Mouse (Mus musculus) MEL (cell line): ENCODE data around the gene Nup160. TPM values are rescaled to one million over a fixed set of nuclear protein-coding genes. Genes with fewer than 3 reads are reported as not detected.

ENCODE experiments used
- DNase-seq: peaks from one replicate; pipeline ENCODE4 v3.0.0; 2011; ENCODE audit warnings: low read depth, low spot score
- H3K27ac ChIP-seq: 2 replicates; pipeline ENCODE4 v1.5.1; 2012; ENCODE audit warnings: low read depth, mild to moderate bottlenecking, control low read depth, low read length, moderate library complexity; ENCODE audit not compliant: control insufficient read depth
- H3K27me3 ChIP-seq, 2 experiments: fragments of 150-350 bp in 1 of 2; sonication (generic) in 1 of 2; 2 replicates each; pipeline ENCODE4 v1.6.1; 2012; ENCODE audit warnings: low read length in 2 of 2, mild to moderate bottlenecking in 2 of 2, improper control_type of control experiment in 1 of 2, moderate library complexity in 1 of 2; ENCODE audit not compliant: insufficient read depth in 2 of 2, control insufficient read depth in 1 of 2
- H3K36me3 ChIP-seq, 2 experiments: 2 replicates each; pipeline ENCODE4 v1.6.1; 2012 to 2014; ENCODE audit warnings: low read length in 2 of 2, improper control_type of control experiment in 1 of 2, inconsistent platforms in 1 of 2, mild to moderate bottlenecking in 1 of 2; ENCODE audit not compliant: insufficient read depth in 2 of 2, control insufficient read depth in 1 of 2
- H3K4me1 ChIP-seq, 2 experiments: fragments of 150-350 bp in 1 of 2; sonication (generic) in 1 of 2; 2 replicates each; pipeline ENCODE4 v1.6.1; 2012; ENCODE audit warnings: low read length in 2 of 2, improper control_type of control experiment in 1 of 2, mild to moderate bottlenecking in 1 of 2; ENCODE audit not compliant: insufficient read depth in 2 of 2, control insufficient read depth in 1 of 2
- H3K4me3 ChIP-seq, 2 experiments: fragments of 150-350 bp in 1 of 2; sonication (generic) in 1 of 2; 2 replicates each; pipeline ENCODE4 v1.5.1; 2012; ENCODE audit warnings: low read depth in 2 of 2, low read length in 2 of 2, mild to moderate bottlenecking in 2 of 2, moderate library complexity in 2 of 2, control low read depth in 1 of 2, improper control_type of control experiment in 1 of 2; ENCODE audit not compliant: control insufficient read depth in 1 of 2, insufficient read depth in 1 of 2
- H3K79me2 ChIP-seq: 2 replicates; pipeline ENCODE4 v1.6.1; 2012; ENCODE audit warnings: mild to moderate bottlenecking, low read length, moderate library complexity; ENCODE audit not compliant: control insufficient read depth, poor library complexity, insufficient read depth
- H3K9ac ChIP-seq: 2 replicates; pipeline ENCODE4 v1.6.1; 2012; ENCODE audit warnings: low read depth, mild to moderate bottlenecking, control low read depth, low read length, moderate library complexity; ENCODE audit not compliant: control insufficient read depth, poor library complexity, severe bottlenecking
- H3K9me3 ChIP-seq: fragments of 150-350 bp; sonication (generic); replicated peaks from 2 replicates; pipeline ENCODE4 v1.6.1; 2012; ENCODE audit warnings: mild to moderate bottlenecking, low read length, improper control_type of control experiment, moderate library complexity; ENCODE audit not compliant: insufficient read depth
- BHLHE40 ChIP-seq: IDR thresholded peaks from 2 replicates; pipeline ENCODE4 v1.6.1; 2012; ENCODE audit warnings: low read depth, mild to moderate bottlenecking, inconsistent platforms, low read length, improper control_type of control experiment, borderline replicate concordance
- CHD1 ChIP-seq: IDR thresholded peaks from 2 replicates; pipeline ENCODE4 v1.6.1; 2012; ENCODE audit warnings: low read depth, mild to moderate bottlenecking, inconsistent platforms, low read length, improper control_type of control experiment
- CHD2 ChIP-seq: IDR thresholded peaks from 2 replicates; pipeline ENCODE4 v1.6.1; 2011; ENCODE audit warnings: low read length, improper control_type of control experiment
- CTCF ChIP-seq, 3 experiments: IDR thresholded peaks in 2 of 3; conservative IDR thresholded peaks in 1 of 3; 2 replicates each; pipeline ENCODE4 v1.5.1; 2011 to 2012; ENCODE audit warnings: low read length in 3 of 3, low read depth in 2 of 3, mild to moderate bottlenecking in 2 of 3, improper control_type of control experiment in 1 of 3, inconsistent platforms in 1 of 3, mixed read lengths in 1 of 3, moderate library complexity in 1 of 3; ENCODE audit not compliant: control insufficient read depth in 1 of 3, insufficient read depth in 1 of 3, poor library complexity in 1 of 3, severe bottlenecking in 1 of 3
- E2F4 ChIP-seq: IDR thresholded peaks from 2 replicates; pipeline ENCODE4 v1.6.1; 2011; ENCODE audit warnings: low read depth, low read length, improper control_type of control experiment, borderline replicate concordance
- EP300 ChIP-seq, 2 experiments: IDR thresholded peaks; 2 replicates each; pipeline ENCODE4 v1.6.1; 2011; ENCODE audit warnings: improper control_type of control experiment in 2 of 2, low read length in 2 of 2, low read depth in 1 of 2, mild to moderate bottlenecking in 1 of 2
- ETS1 ChIP-seq: IDR thresholded peaks from 2 replicates; pipeline ENCODE4 v1.6.1; 2012; ENCODE audit warnings: low read depth, mild to moderate bottlenecking, inconsistent platforms, low read length, improper control_type of control experiment, moderate library complexity
- GATA1 ChIP-seq: IDR thresholded peaks from 2 replicates; pipeline ENCODE4 v1.6.1; 2011; ENCODE audit warnings: low read depth, low read length, improper control_type of control experiment
- JUND ChIP-seq: IDR thresholded peaks from 2 replicates; pipeline ENCODE4 v1.6.1; 2011; ENCODE audit warnings: low read depth, mild to moderate bottlenecking, improper control_type of control experiment, low read length
- KAT2A ChIP-seq: conservative IDR thresholded peaks from 2 replicates; pipeline ENCODE4 v1.6.1; 2012; ENCODE audit warnings: low read depth, low read length, improper control_type of control experiment, inconsistent platforms
- MAFK ChIP-seq: IDR thresholded peaks from 2 replicates; pipeline ENCODE4 v1.6.1; 2011; ENCODE audit warnings: low read depth, mild to moderate bottlenecking, low read length, improper control_type of control experiment, borderline replicate concordance
- MAZ ChIP-seq: IDR thresholded peaks from 2 replicates; pipeline ENCODE4 v1.6.1; 2012; ENCODE audit warnings: low read depth, mild to moderate bottlenecking, inconsistent platforms, low read length, improper control_type of control experiment
- MEF2A ChIP-seq: IDR thresholded peaks from 2 replicates; pipeline ENCODE4 v1.6.1; 2014; ENCODE audit warnings: low read depth, mild to moderate bottlenecking, inconsistent platforms, low read length, improper control_type of control experiment; ENCODE audit not compliant: poor library complexity, insufficient replicate concordance, severe bottlenecking; ENCODE audit errors: extremely low read depth
- MYB ChIP-seq: IDR thresholded peaks from 2 replicates; pipeline ENCODE4 v1.6.1; 2011; ENCODE audit warnings: mild to moderate bottlenecking, low read depth, low read length, improper control_type of control experiment
- MYC ChIP-seq: IDR thresholded peaks from 2 replicates; pipeline ENCODE4 v1.6.1; 2011; ENCODE audit warnings: low read depth, mild to moderate bottlenecking, low read length, improper control_type of control experiment, moderate library complexity
- RAD21 ChIP-seq: IDR thresholded peaks from 2 replicates; pipeline ENCODE4 v1.6.1; 2011; ENCODE audit warnings: mild to moderate bottlenecking, low read depth, low read length, improper control_type of control experiment
- RCOR1 ChIP-seq: IDR thresholded peaks from 2 replicates; pipeline ENCODE4 v1.6.1; 2012; ENCODE audit warnings: low read depth, mild to moderate bottlenecking, inconsistent platforms, low read length, improper control_type of control experiment
- SIN3A ChIP-seq: IDR thresholded peaks from 2 replicates; pipeline ENCODE4 v1.6.1; 2012; ENCODE audit warnings: low read length, improper control_type of control experiment, inconsistent platforms
- SMC3 ChIP-seq: IDR thresholded peaks from 2 replicates; pipeline ENCODE4 v1.6.1; 2011; ENCODE audit warnings: low read depth, low read length, improper control_type of control experiment
- TAL1 ChIP-seq: IDR thresholded peaks from 2 replicates; pipeline ENCODE4 v1.6.1; 2012; ENCODE audit warnings: mild to moderate bottlenecking, inconsistent platforms, low read length, moderate library complexity, mixed read lengths
- TBP ChIP-seq: IDR thresholded peaks from 2 replicates; pipeline ENCODE4 v1.8.0; 2011; ENCODE audit warnings: low read depth, low read length, improper control_type of control experiment
- TCF12 ChIP-seq: IDR thresholded peaks from 2 replicates; pipeline ENCODE4 v1.6.1; 2014; ENCODE audit warnings: low read depth, mild to moderate bottlenecking, inconsistent platforms, low read length, improper control_type of control experiment, moderate library complexity
- UBTF ChIP-seq: IDR thresholded peaks from 2 replicates; pipeline ENCODE4 v1.6.1; 2012; ENCODE audit warnings: low read depth, mild to moderate bottlenecking, inconsistent platforms, low read length, improper control_type of control experiment, moderate library complexity, borderline replicate concordance; ENCODE audit not compliant: insufficient read depth
- USF1 ChIP-seq: IDR thresholded peaks from 2 replicates; pipeline ENCODE4 v1.6.1; 2014; ENCODE audit warnings: low read depth, mild to moderate bottlenecking, inconsistent platforms, low read length, improper control_type of control experiment, moderate library complexity
- ZC3H11A ChIP-seq: IDR thresholded peaks from 2 replicates; pipeline ENCODE4 v1.6.1; 2012; ENCODE audit warnings: low read depth, mild to moderate bottlenecking, inconsistent platforms, low read length, improper control_type of control experiment
- ZKSCAN1 ChIP-seq: IDR thresholded peaks from 2 replicates; pipeline ENCODE4 v1.6.1; 2012; ENCODE audit warnings: low read depth, mild to moderate bottlenecking, inconsistent platforms, low read length, improper control_type of control experiment, moderate library complexity
- ZNF384 ChIP-seq: IDR thresholded peaks from 2 replicates; pipeline ENCODE4 v1.6.1; 2012; ENCODE audit warnings: low read depth, mild to moderate bottlenecking, inconsistent platforms, low read length, improper control_type of control experiment
- polyA plus RNA-seq, 2 experiments: library from polyadenylated mRNA; stranded (reverse) in 1 of 2; unstranded in 1 of 2; fragments of >175 nt in 1 of 2; fragments of >200 nt in 1 of 2; gene quantifications; 2 replicates each; pipeline versions ENCODE4 v1.2.1 to v1.2.4; 2012; ENCODE audit warnings: low replicate concordance in 2 of 2, low read depth in 1 of 2; ENCODE audit not compliant: insufficient read length in 2 of 2, insufficient read depth in 1 of 2, missing spikeins in 1 of 2
- total RNA-seq: library from RNA; depleted of rRNA; stranded (reverse); fragments of 300-350 nt; gene quantifications from 2 replicates; pipeline ENCODE4 v1.2.3, GENCODE M21; 2012

Gene Nup160
- total and polyA plus RNA-seq, 3 experiments, result 43.8 to 91.4 (median 63.8) TPM

- peaks cover 15 to 17% of the 10 kb centered on the region in 2 experiments for H3K4me1 ChIP-seq
- no peaks in the 10 kb centered on the region for H3K9me3 ChIP-seq
- H3K4me3 ChIP-seq, result peak overlapping the region; percentile 13 to 29
- DNase-seq, result peak; percentile 67
- H3K36me3 ChIP-seq, result peaks cover 0 to 28% of the 10 kb centered on the region in 2 experiments; a peak in 3 of 4 replicates
- H3K27me3 ChIP-seq, result no peaks in the 10 kb centered on the region
- TF ChIP-seq MYC (peak; percentile 54; the same call in 1 of the 2 replicates), RCOR1 (0 out of 2 replicates have a peak, but pooled peaks have one; percentile 57), CHD1 (peak; percentile 43; the same call in 1 of the 2 replicates), MAZ (no peak), EP300 (IDR thresholded peaks at IDR 0.05; ENCODE audit: low read depth in 1 of 2, low read length in 2 of 2) (peak; percentile 85 to 87), TBP (0 out of 2 replicates have a peak, but pooled peaks have one; percentile 36), ETS1 (peak; percentile 60; the same call in 1 of the 2 replicates), ZKSCAN1 (0 out of 2 replicates have a peak, but pooled peaks have one; percentile 30), TCF12 (peak; percentile 70), MYB (no peak), SIN3A (peak; percentile 52), TAL1 (no peak), GATA1 (peak; percentile 83), MAFK (no peak), CHD2 (0 out of 2 replicates have a peak, but pooled peaks have one; percentile 18)
- TF ChIP-seq, all 39 proteins: peak for 11
- H3K27ac ChIP-seq, result peak overlapping the region; percentile 94
- H3K79me2 ChIP-seq, result peaks cover 10% of the 10 kb centered on the region
- peak overlapping the region; percentile 55 for H3K9ac ChIP-seq
Observed at GRCm38 (mm10) chr2:90675488-90675887, 1.5 kb upstream of the Nup160 start.

- Histone ChIP-seq H3K4me3 (peak overlapping the region; percentile 68 to 85), H3K27me3 (no peaks in the 10 kb centered on the region), H3K9me3 (no peaks in the 10 kb centered on the region), H3K9ac (peak overlapping the region; percentile 83), H3K36me3 (peaks cover 5 to 36% of the 10 kb centered on the region in 2 experiments), H3K4me1 (peaks cover 18 to 24% of the 10 kb centered on the region in 2 experiments), H3K27ac (peak overlapping the region; percentile 89), H3K79me2 (peaks cover 17% of the 10 kb centered on the region)
- DNase-seq, result peak; percentile 63
- TF ChIP-seq SMC3 (peak; percentile 63), ZC3H11A (peak; percentile 48; the same call in 1 of the 2 replicates), RAD21 (peak; percentile 36), E2F4 (no peak), BHLHE40 (no peak), RCOR1 (no peak), MEF2A (no peak), MAFK (no peak), CTCF (IDR thresholded peaks at IDR 0.05 in 2 of 3, conservative IDR thresholded peaks at IDR 0.05 in 1 of 3; ENCODE audit: control insufficient read depth in 1 of 3, insufficient read depth in 1 of 3, low read depth in 2 of 3, low read length in 3 of 3, poor library complexity in 1 of 3, severe bottlenecking in 1 of 3) (peak; percentile 41 to 59 (median 55)), KAT2A (no peak), JUND (no peak), USF1 (no peak), EP300 (IDR thresholded peaks at IDR 0.05; ENCODE audit: low read depth in 1 of 2, low read length in 2 of 2) (no peak), UBTF (no peak), SIN3A (no peak), MYC (peak; percentile 38; the same call in 1 of the 2 replicates), ZNF384 (no peak), MAZ (no peak), MYB (no peak)
- TF ChIP-seq, all 39 proteins: peak for 5
Observed at GRCm38 (mm10) chr2:90678256-90679060, 1.4 kb downstream of the Nup160 start.
